Mouse (Mus musculus) heart, postnatal 14 days (tissue): ENCODE results near the gene Ccdc146. TPM values are rescaled to one million over a fixed set of nuclear protein-coding genes. Genes with fewer than 3 reads are reported as not detected.

ENCODE experiments used
- DNase-seq, 2 experiments: peaks; one replicate each; pipeline ENCODE4 v3.0.0; 2021 to 2022
- intact Hi-C: fragments of 180-260 bp; cut with DNase I; formaldehyde crosslinking; loops from one replicate; pipeline ENCODE4 v1.15.1; 2025
- long read RNA-seq, 2 experiments: library from polyadenylated mRNA; stranded (forward); transcript quantifications; one replicate each; pipeline ENCODE4 v2.0.0; 2021
- total RNA-seq, 2 experiments: library from RNA; stranded (reverse); gene quantifications; 2 replicates each; pipeline ENCODE4 v1.2.3; 2021

The Ccdc146 gene
- total RNA-seq, result 1 to 10 TPM; 2.8 to 3.8 TPM
- long read RNA-seq, experiment 1, partial matches to known transcripts, result 1 of 5 reads
- long read RNA-seq, experiment 1, other reads (novel, unspliced or antisense), result 3 of 5 reads
- long read RNA-seq, experiment 2, partial matches to known transcripts, result 3 of 6 reads
- long read RNA-seq, experiment 2, other reads (novel, unspliced or antisense), result 2 of 6 reads

DNA sequence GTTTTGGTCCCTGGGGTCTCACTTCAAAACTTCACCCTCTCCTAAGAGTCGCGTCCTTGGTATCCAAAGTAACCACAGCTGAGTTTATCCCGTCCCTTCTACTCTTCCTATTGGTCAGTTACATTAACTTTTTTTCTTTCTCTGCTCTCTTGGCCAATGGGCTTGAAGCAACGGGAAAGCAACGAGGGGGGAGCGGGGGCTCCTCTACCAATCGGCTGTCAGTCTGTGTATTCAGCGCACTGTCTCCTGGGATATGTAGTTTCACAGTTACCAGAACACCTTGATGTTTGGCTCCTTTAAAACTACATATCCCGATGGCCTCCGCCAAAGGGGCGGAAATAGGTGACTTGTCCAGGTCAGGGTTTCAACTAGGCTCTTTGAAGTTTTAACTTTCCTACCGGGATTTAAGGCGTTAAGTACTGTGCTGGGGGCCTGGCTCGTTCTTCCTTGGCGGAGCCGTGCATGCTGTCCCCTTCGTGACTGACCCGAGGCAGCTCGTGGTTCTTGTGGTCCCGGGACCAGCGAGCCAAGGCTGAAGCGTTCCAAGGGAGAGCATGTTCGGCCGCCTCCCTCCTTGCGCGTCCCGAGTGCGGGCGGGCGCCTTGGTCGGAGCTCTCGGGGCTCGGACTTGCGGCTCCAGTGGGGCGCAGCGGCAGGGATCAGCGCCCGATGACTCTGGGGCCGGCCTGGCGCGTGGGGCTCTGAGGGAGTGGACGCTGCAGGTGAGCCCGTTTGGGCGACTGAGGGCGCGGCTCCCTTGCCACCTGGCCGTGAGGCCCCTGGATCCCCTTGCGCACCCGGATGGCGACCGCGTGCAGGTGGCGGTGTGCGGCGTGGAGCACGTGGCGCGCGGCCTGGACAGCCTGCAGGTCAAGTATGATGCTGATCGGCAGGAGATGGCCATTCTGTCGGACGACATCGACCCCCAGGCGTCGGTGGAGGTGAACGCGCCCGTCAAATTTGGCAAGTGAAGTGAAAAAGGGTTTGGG, at the start of gene Ccdc146, which contains the start of gene Fam185a:
Gene Ccdc146, minus strand, starts transcription at position 64 of the 989 bp plus-strand sequence.
Gene Fam185a, plus strand, starts transcription at position 345 of the 989 bp plus-strand sequence.
- DNase-seq, result peak; percentile 86 to 89
- intact Hi-C loops, result no loop called here

DNA sequence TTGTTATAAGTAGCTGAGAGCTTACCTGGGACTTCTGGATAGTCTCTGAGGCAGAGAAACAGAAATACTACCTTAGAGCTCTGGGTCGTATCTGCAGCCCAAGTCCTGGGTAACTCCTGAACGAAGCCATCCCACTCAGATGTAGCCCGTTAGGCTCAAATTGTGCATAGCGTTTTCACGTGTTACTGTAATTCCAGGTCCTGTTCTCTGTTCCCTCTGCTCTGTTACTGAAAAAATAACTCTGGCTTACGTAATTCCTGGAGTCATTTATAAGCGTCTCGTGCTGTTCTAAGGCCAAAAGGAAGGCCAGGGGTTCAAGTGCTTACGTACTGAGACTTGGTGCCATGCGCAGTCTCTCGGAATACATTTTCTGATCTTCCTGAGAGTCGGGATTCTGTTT, 43.6 kb upstream of the Ccdc146 start:
- intact Hi-C loops, result no loop called here
- no peak for DNase-seq

DNA sequence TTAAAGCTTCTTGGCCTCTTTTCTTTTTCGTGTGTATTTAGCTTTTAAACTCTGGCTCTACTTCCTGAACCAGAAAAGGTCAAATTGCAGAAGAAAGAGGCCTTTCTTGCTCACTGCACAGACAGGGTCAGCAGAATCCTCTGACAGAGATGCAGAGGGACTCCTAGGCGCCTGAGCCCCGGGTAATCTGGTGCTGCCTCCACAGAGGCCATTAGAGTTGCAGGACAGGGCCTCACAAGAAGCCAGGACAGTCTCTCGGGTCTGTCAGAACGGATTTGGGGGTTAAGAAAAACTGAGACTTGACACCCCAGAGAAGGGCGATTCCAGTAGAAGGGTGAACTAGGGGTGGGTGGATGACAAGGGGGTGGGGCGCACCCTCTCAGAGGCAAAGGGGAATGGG, 42.9 kb upstream of the Ccdc146 start:
- intact Hi-C loops, result no loop called here
- no peak for DNase-seq

DNA sequence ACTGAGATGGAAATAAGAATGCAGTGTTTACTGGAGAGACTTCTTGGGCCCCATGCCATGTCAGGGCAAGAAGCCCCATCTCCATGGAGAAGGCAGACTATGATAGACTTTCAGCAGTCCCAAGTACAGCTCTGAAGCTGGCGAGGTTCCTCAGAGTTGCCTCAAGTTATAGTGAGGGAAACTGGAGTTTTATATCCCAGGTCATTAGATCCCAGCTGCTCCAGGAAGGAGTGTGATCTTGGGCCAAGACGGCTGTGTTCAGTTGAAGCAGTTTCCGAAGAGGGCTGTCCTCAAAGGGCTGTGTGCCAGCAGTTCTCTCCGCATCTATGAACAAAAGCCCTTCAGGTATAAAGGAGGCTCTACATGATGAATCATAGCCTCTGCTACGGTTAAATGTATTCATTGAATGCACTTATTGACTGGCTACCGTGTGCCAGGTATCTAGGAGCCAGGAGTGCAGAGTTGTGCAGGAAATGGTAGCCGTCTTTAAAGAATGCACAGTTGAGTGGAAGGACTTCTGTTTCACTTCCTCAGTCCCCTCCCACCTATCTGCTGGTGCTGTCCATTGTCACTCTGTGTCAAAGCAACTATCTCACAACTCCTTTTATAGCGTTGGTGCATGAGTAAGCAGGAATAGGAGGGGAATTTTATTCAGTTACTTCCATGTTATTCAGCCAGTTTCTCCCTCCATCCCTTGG, 16.5 kb upstream of the Ccdc146 start:
- intact Hi-C loops, result no loop called here
- DNase-seq, result peak in 1 of 2 experiments; percentile 36

DNA sequence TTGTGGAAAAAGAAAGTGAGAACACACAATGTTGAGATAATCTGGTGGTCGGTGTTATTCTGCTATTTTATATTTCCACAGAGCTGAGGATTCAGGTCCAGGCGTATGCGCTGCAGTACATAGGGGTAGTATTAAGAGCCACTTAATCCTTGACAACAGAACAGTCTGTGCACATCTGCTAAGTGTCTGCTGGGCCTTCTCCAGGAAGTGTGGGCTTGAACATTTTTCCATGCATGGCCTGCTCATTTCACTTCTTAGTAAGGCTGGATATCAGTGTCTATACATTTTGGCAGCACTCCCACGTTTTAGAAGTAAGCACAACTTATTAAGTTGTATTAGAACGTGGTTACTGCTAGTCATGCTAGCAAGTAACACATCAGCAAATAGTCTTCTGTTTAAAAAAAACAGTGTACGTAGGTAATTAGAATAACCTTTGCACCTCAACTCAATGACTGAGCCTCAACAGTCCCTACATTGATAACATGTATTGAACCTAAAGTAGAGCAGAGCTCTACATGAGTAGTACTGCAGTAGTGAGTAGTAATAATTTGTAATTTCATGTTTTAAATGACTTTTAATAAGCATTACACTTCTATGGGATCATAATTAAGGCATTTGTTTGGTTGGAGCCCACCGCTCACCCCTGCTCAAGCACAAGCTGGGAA, 15.1 kb upstream of the Ccdc146 start:
- DNase-seq, result no peak
- intact Hi-C loops, result no loop called here

DNA sequence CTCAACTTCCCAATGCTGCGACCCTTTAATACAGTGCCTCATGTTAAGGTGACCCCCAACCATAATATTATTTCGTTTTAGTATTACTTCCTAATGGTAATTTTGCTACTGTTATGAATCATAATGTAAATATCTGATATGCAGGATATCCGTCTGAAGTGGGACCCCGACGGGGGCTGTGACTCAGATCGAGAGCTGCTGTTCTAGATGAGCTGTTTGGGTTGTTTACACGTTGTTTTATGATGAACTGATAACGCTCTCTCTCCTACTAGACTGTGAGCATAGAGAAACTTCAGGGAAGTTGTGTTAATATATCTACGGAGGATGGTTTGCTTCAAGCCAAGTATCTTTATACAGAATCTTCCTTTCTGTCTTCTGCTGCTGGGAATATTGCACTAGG, 14.0 kb upstream of the Ccdc146 start:
- intact Hi-C loops, result no loop called here
- no peak for DNase-seq

DNA sequence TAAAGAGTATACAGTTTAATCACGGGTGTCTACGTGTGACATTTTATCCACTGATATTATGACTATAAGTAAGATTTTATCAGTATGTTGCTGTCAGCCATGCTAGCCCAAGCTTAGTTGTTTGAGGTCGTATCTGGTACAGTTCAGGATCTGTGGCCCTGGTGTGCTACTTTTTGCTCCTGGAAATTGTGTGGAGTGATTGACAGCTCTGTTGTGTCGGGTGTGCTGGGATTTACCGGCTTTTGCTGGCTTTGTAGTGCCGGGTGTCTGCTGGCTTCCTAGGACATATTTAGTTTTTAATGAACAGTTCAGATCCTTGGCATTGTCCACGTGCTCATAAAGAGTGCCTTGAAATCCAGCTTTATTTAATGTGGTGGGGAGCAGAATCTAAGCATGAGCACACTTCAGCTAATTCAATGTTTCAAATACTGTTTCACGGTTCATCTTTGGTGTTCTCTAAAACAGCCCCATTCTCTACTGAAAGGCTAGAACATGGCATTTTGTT, 12.0 kb upstream of the Ccdc146 start:
- intact Hi-C loops, result no loop called here
- DNase-seq, result no peak

DNA sequence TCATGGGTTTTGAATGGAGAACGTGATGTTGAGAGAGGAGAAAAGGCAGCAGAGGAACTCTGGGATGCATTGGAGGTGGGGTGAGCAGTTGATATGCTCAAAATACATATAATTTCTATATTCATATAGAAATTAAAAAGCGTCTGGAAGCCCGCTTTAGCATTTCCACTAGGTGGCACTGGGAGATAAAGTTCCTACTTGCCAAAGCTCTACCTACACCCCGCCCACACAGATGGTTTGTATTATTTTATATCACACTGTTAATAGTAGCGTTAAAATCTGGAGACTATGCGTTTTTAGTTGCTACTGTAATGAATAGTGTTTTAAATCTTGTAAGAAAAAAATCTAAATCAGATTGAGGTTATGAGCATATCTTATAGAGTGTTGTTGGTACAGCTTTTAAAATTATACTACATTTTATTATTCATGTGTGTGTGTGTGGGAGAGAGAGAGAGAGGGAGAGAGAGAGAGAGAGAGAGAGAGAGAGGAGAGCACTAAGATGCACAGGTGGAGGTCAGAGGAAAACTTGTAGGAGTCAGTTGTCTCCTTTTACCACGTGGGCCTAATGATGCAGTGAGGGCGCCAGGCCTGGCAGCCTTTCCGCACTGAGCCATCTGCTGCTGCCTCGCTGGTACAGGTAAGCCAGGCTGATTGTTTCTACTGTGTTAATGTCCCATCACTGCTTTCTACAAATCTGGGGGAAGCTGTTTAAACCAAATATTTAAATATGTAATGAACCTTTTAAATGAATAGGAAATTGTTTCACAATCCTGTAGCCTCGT, 9.9 kb upstream of the Ccdc146 start:
- intact Hi-C loops, result loop anchor here (1.0 to 5.0 kb wide), 2 partner anchors 153 to 208 kb away; no protein-coding TSS in a partner anchor
- DNase-seq, result peak in 1 of 2 experiments; percentile 24

DNA sequence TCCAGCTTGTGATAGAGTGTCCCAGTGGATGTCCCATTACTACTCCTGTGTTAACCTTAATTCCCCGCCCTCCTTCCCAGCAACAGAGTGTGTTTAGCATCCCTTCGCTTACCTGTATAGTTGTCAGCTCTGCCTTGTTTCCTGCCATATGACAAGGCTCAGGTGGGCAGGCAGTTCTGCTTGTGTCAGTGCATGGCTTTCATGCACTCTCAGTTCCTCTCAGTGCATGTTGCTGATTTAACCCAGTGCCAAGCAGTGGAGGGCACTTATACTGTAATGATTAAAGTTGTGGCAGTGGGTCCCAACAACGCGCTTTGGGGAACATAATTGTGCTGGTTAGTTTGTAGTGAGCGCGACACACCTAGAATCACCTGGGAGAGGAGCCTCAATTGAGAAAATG, 2.2 kb upstream of the Ccdc146 start:
- no peak for DNase-seq
- intact Hi-C loops, result no loop called here

DNA sequence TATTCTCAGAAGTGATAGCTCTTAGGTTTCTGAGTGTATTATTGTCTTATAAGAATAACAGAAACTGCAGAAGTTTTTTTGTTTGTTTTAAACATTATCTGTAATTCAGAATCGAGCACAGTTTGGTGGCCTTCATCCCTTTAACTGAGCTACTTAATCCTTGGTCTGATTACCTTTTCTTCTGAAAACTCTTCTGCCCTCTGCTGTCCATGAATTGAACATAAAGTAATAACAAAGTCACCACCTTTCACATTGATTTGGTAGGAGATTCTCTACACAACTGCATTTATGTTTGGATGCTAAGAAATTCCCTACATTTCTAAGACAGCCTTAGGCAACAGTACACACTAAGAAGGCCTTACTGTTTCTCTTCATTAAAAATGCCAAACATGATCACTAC, 3.9 kb downstream of the Ccdc146 start:
- intact Hi-C loops, result loop anchor here (1.0 kb wide), 1 partner anchor 155 kb away; no protein-coding TSS in a partner anchor
- peak in 1 of 2 experiments; percentile 23 for DNase-seq

DNA sequence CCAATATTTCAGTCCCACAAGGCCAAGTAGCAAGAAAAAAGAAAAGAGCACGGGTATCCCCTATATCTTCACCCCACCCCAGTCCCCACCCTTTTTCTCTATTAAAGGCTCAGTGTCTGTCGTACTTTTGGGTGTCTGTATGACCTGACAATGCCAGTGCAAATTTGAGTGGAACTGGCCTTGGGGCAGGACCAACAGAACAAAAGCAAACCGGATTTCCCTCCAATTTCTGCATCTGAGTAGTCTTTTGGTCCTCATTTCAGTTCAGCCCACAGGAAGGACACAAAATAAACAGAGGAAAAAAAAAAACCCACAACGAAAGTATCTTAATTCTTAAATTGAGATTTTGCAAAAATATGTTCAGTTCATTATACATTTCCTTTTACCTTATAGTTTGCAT, 5.9 kb downstream of the Ccdc146 start:
- intact Hi-C loops, result loop anchor here (2.0 kb wide), 1 partner anchor 140 kb away; no protein-coding TSS in a partner anchor
- no peak for DNase-seq

DNA sequence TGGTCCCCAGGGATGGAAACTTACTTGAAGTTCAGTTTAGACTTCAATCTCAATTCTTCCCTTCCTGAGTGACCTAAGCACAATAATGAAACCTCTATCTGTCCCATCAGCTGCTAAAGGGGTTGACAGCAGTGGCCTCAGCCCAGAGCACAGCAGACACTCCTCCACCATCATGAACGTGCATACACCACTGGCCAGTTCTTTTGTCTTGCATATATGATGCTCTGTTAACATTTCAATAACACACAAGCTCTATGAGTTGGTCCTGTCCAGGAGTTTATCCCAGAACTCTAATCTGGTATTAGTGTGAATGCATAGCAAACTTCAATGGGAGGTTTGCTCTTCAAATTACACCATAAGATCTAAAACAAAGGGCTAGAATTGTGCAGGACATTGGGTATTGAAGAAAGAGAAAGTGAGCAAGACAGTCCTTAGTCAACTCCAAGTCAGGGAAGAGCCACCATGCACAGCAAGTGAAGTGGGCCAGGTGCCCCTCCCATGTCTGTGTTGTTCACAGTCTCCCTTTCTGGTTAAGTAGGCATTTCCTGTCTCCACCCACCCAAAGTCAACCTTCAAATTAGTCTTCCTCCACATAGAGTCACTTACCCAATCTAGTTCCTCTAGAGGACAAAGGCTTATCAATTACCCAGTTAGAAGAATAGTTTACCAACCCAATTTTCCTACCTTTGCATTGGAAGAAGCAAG, 10.2 kb downstream of the Ccdc146 start:
- intact Hi-C loops, result no loop called here
- no peak for DNase-seq

DNA sequence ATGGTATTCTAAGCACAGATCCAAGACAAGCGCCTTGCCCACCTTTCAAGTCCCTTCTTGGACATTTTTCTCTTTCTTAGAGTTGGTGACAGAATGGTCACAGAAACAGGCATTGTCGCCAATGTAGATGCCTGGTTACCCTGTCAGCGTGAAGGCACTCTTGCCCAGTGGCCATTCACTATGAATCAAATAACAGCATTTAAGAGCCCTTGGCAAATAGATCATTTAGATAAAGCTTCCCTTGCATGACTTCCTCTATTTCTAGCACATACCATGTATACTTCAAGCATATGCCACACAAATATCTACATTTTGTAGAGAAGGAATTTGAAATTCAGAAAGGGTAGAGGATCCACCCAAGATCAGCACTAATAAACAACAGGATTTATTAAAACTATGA, 11.2 kb downstream of the Ccdc146 start:
- intact Hi-C loops, result no loop called here

DNA sequence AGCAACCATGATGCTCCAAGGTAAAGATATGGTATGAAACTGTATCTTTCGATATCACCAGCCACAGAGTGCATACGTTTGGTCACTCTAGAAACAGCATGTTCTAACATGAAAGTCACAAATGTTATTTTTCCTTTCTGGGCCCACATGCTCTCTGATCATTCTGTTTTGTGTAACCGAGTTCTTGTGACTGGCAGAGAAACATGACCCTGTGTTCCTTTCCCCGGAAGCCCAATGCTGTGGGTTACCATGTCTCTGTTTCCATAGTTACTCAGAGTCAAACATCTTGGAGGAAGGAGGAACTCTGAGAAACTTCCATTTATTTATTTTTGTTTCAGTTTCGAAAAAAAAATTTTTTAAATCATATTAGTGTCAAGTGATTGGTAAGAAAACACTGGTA, 12.4 kb downstream of the Ccdc146 start:
- no peak for DNase-seq
- intact Hi-C loops, result no loop called here

More for the DNA sequence above, 11.2 kb downstream of the Ccdc146 start:
- no peak for DNase-seq

DNA sequence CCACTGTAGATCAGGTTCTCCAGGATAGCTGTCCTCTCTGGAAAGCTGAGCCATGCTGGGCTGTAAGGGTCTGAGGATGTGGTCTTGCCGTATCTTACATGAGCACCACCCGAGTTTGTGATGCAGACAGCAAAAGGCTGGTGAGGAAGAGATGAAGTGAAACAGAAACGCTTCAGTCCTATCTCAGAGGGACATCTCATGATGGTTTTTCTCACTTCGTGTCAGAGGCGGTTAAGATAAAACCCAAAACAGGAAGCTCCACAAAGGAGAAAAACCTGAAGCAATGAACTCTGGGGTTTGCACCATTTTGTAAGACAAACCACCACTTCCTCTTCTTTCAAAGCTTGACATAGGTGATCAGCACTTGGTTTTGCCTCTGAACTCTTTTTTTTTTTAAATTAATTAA, 13.2 kb downstream of the Ccdc146 start:
- no peak for DNase-seq
- intact Hi-C loops, result no loop called here

DNA sequence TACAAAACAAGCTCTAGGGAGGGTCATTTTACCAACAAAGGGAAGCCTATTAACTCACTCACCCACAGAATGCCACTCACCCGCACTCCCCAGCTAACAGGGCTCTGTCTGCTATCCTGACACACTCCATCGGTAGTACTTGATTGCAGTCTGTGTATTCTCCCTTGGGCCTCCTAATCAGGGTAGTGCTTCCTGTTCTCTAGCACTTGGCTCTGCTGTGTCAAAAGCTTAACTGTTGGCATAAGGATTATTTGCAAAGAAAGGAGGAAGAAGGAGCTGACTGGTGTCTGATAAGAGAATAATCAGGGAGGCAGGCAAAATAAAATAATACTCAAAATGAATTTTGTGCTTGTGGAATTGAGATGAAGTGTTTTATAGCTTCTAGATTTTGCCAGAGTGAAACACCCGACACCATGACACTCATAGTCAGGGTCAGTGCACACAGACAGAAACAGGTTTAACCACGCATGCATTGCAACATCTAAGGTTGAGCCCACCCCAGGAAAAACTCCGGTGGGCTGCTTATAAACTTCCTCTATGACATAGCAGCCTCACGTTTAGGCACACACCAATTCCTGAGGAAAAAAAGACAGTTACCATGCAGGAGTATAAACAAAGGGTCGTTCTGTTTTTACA, 29.2 kb downstream of the Ccdc146 start:
- intact Hi-C loops, result no loop called here
- no peak for DNase-seq

- intact Hi-C loops, result no loop called here
- no peak for DNase-seq
Measured at GRCm38 (mm10) chr5:21394562-21394961, 29.9 kb downstream of the Ccdc146 start.
